In the genomic region with DNA sequence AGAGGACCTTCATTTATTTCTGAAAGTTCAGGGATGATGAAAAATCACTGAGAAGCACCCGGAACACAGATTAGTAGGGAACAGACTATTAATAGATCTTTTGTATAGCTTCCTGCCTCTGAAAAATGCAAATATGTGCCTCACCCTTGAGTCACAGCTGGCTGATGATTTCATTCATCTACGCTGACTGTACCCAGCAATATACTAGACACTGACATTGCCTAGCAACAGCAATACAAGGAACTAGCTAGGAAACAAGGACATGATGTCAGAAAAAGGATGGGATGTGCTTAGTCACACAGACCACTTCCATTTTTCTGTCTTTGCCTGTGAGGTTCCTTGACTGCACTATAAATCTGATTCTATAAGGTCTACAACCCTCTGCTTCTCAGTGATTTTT, we compare ENCODE assay signal across 12 mouse cellular contexts.
DNase-seq lines count a peak whose midpoint lies in the region; ATAC-seq and TF ChIP-seq lines count a peak whose summit lies in the region.
"Had no signal": no experiment of that assay in that cellular context is flagged by ENCODE, and none has a peak within 500 bp of the region (broad histone marks: within the 10 kb centered on the region; RNA-seq: fewer than 3 reads in every experiment).

No protein-coding gene starts in this region.

- no peak overlapping the region for H3K4me3 ChIP-seq in hindbrain, embryonic 13.5 days
- no peak overlapping the region for H3K4me3 ChIP-seq in midbrain, embryonic 14.5 days (replicated peaks; ENCODE audit: low read depth, low read length)
- H3K4me3 ChIP-seq: limb, embryonic 12.5 days; stomach, embryonic 15.5 days had no signal

- intact Hi-C loops in left cerebral cortex, postnatal 4 days (cut with DNase I): no loop called here

- TF ChIP-seq POLR2A in brain, embryonic 14.5 days (IDR thresholded peaks at IDR 0.05; ENCODE audit: borderline replicate concordance, extremely low read depth, insufficient read depth, insufficient read length, poor library complexity, severe bottlenecking): no peak

- DNase-seq in left cerebral cortex, adult 18-20 months (ENCODE audit: low spot score in 2 of 2): peak; percentile 3 to 8
- DNase-seq in left cerebral cortex, postnatal 4 days: no peak
- peak; percentile 73 for DNase-seq in brain, embryonic 14.5 days (ENCODE audit: low read depth)
- DNase-seq in midbrain, embryonic 14.5 days: peak; percentile 55
- DNase-seq in spleen, postnatal 10 days (ENCODE audit: low spot score in 2 of 2): no peak
- DNase-seq in kidney, postnatal 36 days: no peak
- DNase-seq: cerebellum, postnatal 36 days; lung, adult 18-20 months had no signal

- H3K9me3 ChIP-seq in hindbrain, embryonic 13.5 days: no peaks in the 10 kb centered on the region
- H3K9me3 ChIP-seq in midbrain, embryonic 14.5 days (ENCODE audit: control insufficient read depth, low read length): no peaks in the 10 kb centered on the region
- H3K9me3 ChIP-seq: limb, embryonic 12.5 days; stomach, embryonic 15.5 days had no signal

- no peak overlapping the region for H3K27ac ChIP-seq in hindbrain, embryonic 13.5 days
- no peak overlapping the region for H3K27ac ChIP-seq in midbrain, embryonic 14.5 days (replicated peaks; ENCODE audit: low read depth, low read length)
- H3K27ac ChIP-seq: limb, embryonic 12.5 days; stomach, embryonic 15.5 days had no signal

- no peak overlapping the region for H3K9ac ChIP-seq in hindbrain, embryonic 13.5 days
- no peak overlapping the region for H3K9ac ChIP-seq in midbrain, embryonic 14.5 days (replicated peaks; ENCODE audit: low read length)
- H3K9ac ChIP-seq: limb, embryonic 12.5 days; stomach, embryonic 15.5 days had no signal

- no peaks in the 10 kb centered on the region for H3K36me3 ChIP-seq in hindbrain, embryonic 13.5 days
- no peaks in the 10 kb centered on the region for H3K36me3 ChIP-seq in midbrain, embryonic 14.5 days (ENCODE audit: control insufficient read depth, insufficient read depth, low read length)
- H3K36me3 ChIP-seq: limb, embryonic 12.5 days; stomach, embryonic 15.5 days had no signal

- peak; percentile 89 for ATAC-seq in hindbrain, embryonic 13.5 days (ENCODE audit: low FRiP score)
- ATAC-seq in midbrain, embryonic 14.5 days (ENCODE audit: low FRiP score, low TSS enrichment): peak; percentile 48; the same call in 1 of the 2 replicates

- H3K4me1 ChIP-seq in hindbrain, embryonic 13.5 days (replicated peaks): 0 out of 2 replicates have a peak, but pooled peaks cover 4% of the 10 kb centered on the region
- H3K4me1 ChIP-seq in midbrain, embryonic 14.5 days (ENCODE audit: control insufficient read depth, insufficient read depth, low read length): no peaks in the 10 kb centered on the region
- H3K4me1 ChIP-seq: limb, embryonic 12.5 days; stomach, embryonic 15.5 days had no signal

- 33% methylated on average over 2 of the region's 2 CpGs for WGBS in hindbrain, embryonic 13.5 days
- WGBS in midbrain, embryonic 14.5 days: 43% methylated on average over 2 of the region's 2 CpGs

- no peak for TF ChIP-seq CTCF in brain, embryonic 14.5 days (IDR thresholded peaks at IDR 0.05; ENCODE audit: borderline replicate concordance, extremely low read depth, insufficient read depth, insufficient read length)

- H3K27me3 ChIP-seq in hindbrain, embryonic 13.5 days: no peaks in the 10 kb centered on the region
- H3K27me3 ChIP-seq in midbrain, embryonic 14.5 days (ENCODE audit: control insufficient read depth, insufficient read depth, low read length): no peaks in the 10 kb centered on the region
- H3K27me3 ChIP-seq: limb, embryonic 12.5 days; stomach, embryonic 15.5 days had no signal

- H3K4me2 ChIP-seq in hindbrain, embryonic 13.5 days: no peak overlapping the region
- no peak overlapping the region for H3K4me2 ChIP-seq in midbrain, embryonic 14.5 days (ENCODE audit: low read length)
- H3K4me2 ChIP-seq: heart, embryonic 11.5 days; limb, embryonic 12.5 days; stomach, embryonic 15.5 days had no signal

Comparison
In these comparisons a context has a peak if more than half of its experiments do, and no peak if none do; other contexts are left out.
1. DNase-seq: peak in left cerebral cortex, adult 18-20 months (2 of 2), brain, embryonic 14.5 days (single experiment) and midbrain, embryonic 14.5 days (single experiment); none in left cerebral cortex, postnatal 4 days (single experiment), spleen, postnatal 10 days (0 of 2) and kidney, postnatal 36 days (0 of 2).